ENCODE assay signal across 8 mouse cellular contexts in genomic region chr14:20792922-20793757, GRCm38 (mm10). TPM values are rescaled to one million over a fixed set of nuclear protein-coding genes. Genes with fewer than 3 reads are reported as not detected.
DNase-seq lines count a peak whose midpoint lies in the region; ATAC-seq and TF ChIP-seq lines count a peak whose summit lies in the region.

No protein-coding gene starts in this region.

- intact Hi-C loops in gastrocnemius, postnatal 14 days (cut with DNase I; ENCODE audit: low total_unique reads), result loop anchor here (10.0 kb wide), 1 partner anchor 58 kb away; the partner anchor contains the start of gene Ndst2
- intact Hi-C loops in heart, postnatal 10 days (cut with DNase I), result no loop called here

- peak; percentile 50 for DNase-seq in gastrocnemius, postnatal 14 days
- DNase-seq in gastrocnemius, adult 8-10 months (ENCODE audit: low spot score in 2 of 2), result no peak
- no peak for DNase-seq in CH12.LX (ENCODE audit: extremely low read depth)
- peak; percentile 47 to 53 for DNase-seq in cerebellum, postnatal 4 days (ENCODE audit: low spot score in 2 of 2)
- DNase-seq in heart, postnatal 10 days, result peak; percentile 48 to 49
- DNase-seq in urinary bladder, postnatal 14 days (ENCODE audit: low spot score), result no peak

- H3K4me3 ChIP-seq in CH12.LX (replicated peaks in 1 of 3; ENCODE audit: low read depth in 2 of 3, low read length in 2 of 3, poor library complexity in 1 of 3), result peak overlapping the region; percentile 47 to 94 (median 75)
- peak overlapping the region; percentile 84 for H3K4me3 ChIP-seq in liver, embryonic 12.5 days
- H3K4me3 ChIP-seq in small intestine, adult 2 months (ENCODE audit: low read depth, low read length), result peak overlapping the region; percentile 99

- 2% methylated on average over 56 of the region's 57 CpGs for WGBS in liver, embryonic 12.5 days (ENCODE audit: insufficient replicate concordance)
- 4% methylated on average over 48 of the region's 57 CpGs for WGBS in small intestine, adult 2 months

- TF ChIP-seq POLR2A in CH12.LX (IDR thresholded peaks at IDR 0.05; ENCODE audit: low read depth, low read length), result no peak
- no peak for TF ChIP-seq POLR2A in small intestine, adult 2 months (IDR thresholded peaks at IDR 0.05; ENCODE audit: low read depth, low read length)

- dilution Hi-C loops in CH12.LX (cut with MboI; ENCODE audit: extremely low pct_ligation_motif_present, extremely low pct_unique_long_range_greater_than_20kb, low sequenced_read_pairs), result no loop called here

- peak; percentile 47 for ATAC-seq in liver, embryonic 12.5 days

- no peaks in the 10 kb centered on the region for H3K9me3 ChIP-seq in CH12.LX (replicated peaks; ENCODE audit: low read length)
- no peaks in the 10 kb centered on the region for H3K9me3 ChIP-seq in liver, embryonic 12.5 days (replicated peaks)

- H3K27me3 ChIP-seq in CH12.LX (replicated peaks), result no peaks in the 10 kb centered on the region
- no peaks in the 10 kb centered on the region for H3K27me3 ChIP-seq in liver, embryonic 12.5 days (replicated peaks)
- H3K27me3 ChIP-seq in small intestine, adult 2 months (ENCODE audit: control insufficient read depth, insufficient read depth, low read length), result no peaks in the 10 kb centered on the region

- peak overlapping the region; percentile 96 for H3K4me2 ChIP-seq in CH12.LX (ENCODE audit: insufficient read depth, low read depth, poor library complexity, severe bottlenecking)
- peak overlapping the region; percentile 99 for H3K4me2 ChIP-seq in liver, embryonic 12.5 days

- TF ChIP-seq EP300 in CH12.LX (IDR thresholded peaks at IDR 0.05; ENCODE audit: low read length), result no peak

- H3K27ac ChIP-seq in CH12.LX (ENCODE audit: insufficient read depth, low read depth), result no peak overlapping the region
- peak overlapping the region; percentile 72 for H3K27ac ChIP-seq in liver, embryonic 12.5 days
- H3K27ac ChIP-seq in small intestine, adult 2 months (ENCODE audit: insufficient read depth, low read depth, low read length), result no peak overlapping the region

- H3K9ac ChIP-seq in CH12.LX (ENCODE audit: insufficient read depth, low read depth), result peak overlapping the region; percentile 84
- peak overlapping the region; percentile 82 for H3K9ac ChIP-seq in liver, embryonic 12.5 days

- H3K4me1 ChIP-seq in CH12.LX (ENCODE audit: control insufficient read depth in 1 of 2, insufficient read depth in 2 of 2), result peaks cover 10 to 53% of the 10 kb centered on the region in 2 experiments
- H3K4me1 ChIP-seq in liver, embryonic 12.5 days, result peaks cover 39% of the 10 kb centered on the region
- peaks cover 11% of the 10 kb centered on the region for H3K4me1 ChIP-seq in small intestine, adult 2 months (ENCODE audit: control insufficient read depth, insufficient read depth, insufficient read length, low read length)

- H3K79me2 ChIP-seq in CH12.LX (replicated peaks; ENCODE audit: control insufficient read depth, extremely low read depth, insufficient read depth, poor library complexity, severe bottlenecking), result peaks cover 4% of the 10 kb centered on the region; the same call in 1 of the 2 replicates

- no peak for TF ChIP-seq CTCF in CH12.LX (conservative IDR thresholded peaks at IDR 0.05 in 1 of 2, IDR thresholded peaks at IDR 0.05 in 1 of 2; ENCODE audit: low read depth in 2 of 2, low read length in 2 of 2)
- no peak for TF ChIP-seq CTCF in small intestine, adult 2 months (IDR thresholded peaks at IDR 0.05; ENCODE audit: extremely low read depth, insufficient read length, insufficient replicate concordance, low read depth, low read length)

- no peak for TF ChIP-seq RAD21 in CH12.LX (IDR thresholded peaks at IDR 0.05; ENCODE audit: low read depth, low read length)

- in situ Hi-C loops in CH12.LX (cut with MboI; ENCODE audit: low pct_ligation_motif_present, low pct_unique_long_range_greater_than_20kb, low sequenced_read_pairs), result loop anchor here (25.0 kb wide), 1 partner anchor 219 kb away; no protein-coding TSS in a partner anchor

- peaks cover 25 to 46% of the 10 kb centered on the region in 2 experiments for H3K36me3 ChIP-seq in CH12.LX (replicated peaks in 1 of 2; ENCODE audit: control insufficient read depth in 1 of 2, insufficient read depth in 1 of 2, low read length in 1 of 2)
- H3K36me3 ChIP-seq in liver, embryonic 12.5 days, result peaks cover 38% of the 10 kb centered on the region
- peaks cover 10% of the 10 kb centered on the region for H3K36me3 ChIP-seq in small intestine, adult 2 months (ENCODE audit: control insufficient read depth, insufficient read depth, low read length)

TF ChIP-seq in CH12.LX, 34 proteins besides CTCF, POLR2A, EP300 and RAD21:
- TF ChIP-seq CHD2 (IDR thresholded peaks at IDR 0.05; ENCODE audit: low read length), result 0 out of 2 replicates have a peak, but pooled peaks have one; percentile 29
- TF ChIP-seq ZC3H11A (IDR thresholded peaks at IDR 0.05; ENCODE audit: low read depth, low read length), result no peak
TF ChIP-seq in CH12.LX: peak in this region for 1.

RNA-seq across cellular contexts. Expression of gene Camk2g, which starts 0.7 kb away (rescaled TPM):
- total RNA-seq in gastrocnemius, postnatal 14 days (2021), result 100 to 1,000 TPM; 114 to 117 TPM
- total RNA-seq in gastrocnemius, adult 8-10 months (2022), result 100 to 1,000 TPM; 187 to 196 (median 195) TPM
- 18.5 and 19.8 TPM in 2 replicates for total RNA-seq in CH12.LX (2012; rRNA removed)
- 15.7 and 17.1 TPM in 2 replicates for total RNA-seq in CH12.LX (2014; rRNA removed)
- 33.1 and 34.7 TPM in 2 replicates for polyA plus RNA-seq in CH12.LX (2012; ENCODE audit: insufficient read length, low read depth)
- 10 to 100 TPM; 48.5 to 59.8 TPM for total RNA-seq in heart, postnatal 10 days (2021)
- 13.2 and 15.6 TPM in 2 replicates for polyA plus RNA-seq in liver, embryonic 12.5 days (2016; fragmentation: Nextera tagmentation; extraction: Ambion mirVana)
- 8.1 and 12.0 TPM in 2 replicates for polyA plus RNA-seq in small intestine, adult 2 months (2012; rRNA removed)

RNA-seq across cellular contexts. Expression of gene Plau, which starts 43.3 kb away (rescaled TPM):
- 10 to 100 TPM; 29.4 to 31.5 TPM for total RNA-seq in gastrocnemius, postnatal 14 days (2021)
- total RNA-seq in gastrocnemius, adult 8-10 months (2022), result 10 to 100 TPM; 13.4 to 23.7 (median 18.1) TPM
- 2.4 and 3.2 TPM in 2 replicates for total RNA-seq in CH12.LX (2012; rRNA removed)
- 1.4 and 1.8 TPM in 2 replicates for total RNA-seq in CH12.LX (2014; rRNA removed)
- polyA plus RNA-seq in CH12.LX (2012; ENCODE audit: insufficient read length, low read depth), result 2.8 TPM in 2 replicates
- 1 to 10 TPM; 8.0 to 8.7 TPM for total RNA-seq in heart, postnatal 10 days (2021)
- polyA plus RNA-seq in liver, embryonic 12.5 days (2016; fragmentation: Nextera tagmentation; extraction: Ambion mirVana), result 0.49 TPM in 2 replicates
- polyA plus RNA-seq in small intestine, adult 2 months (2012; rRNA removed), result 3.1 and 3.8 TPM in 2 replicates

RNA-seq across cellular contexts. Expression of gene Ndst2, which starts 58.8 kb away (rescaled TPM):
- 1 to 10 TPM; 7.8 to 8.7 TPM for total RNA-seq in gastrocnemius, postnatal 14 days (2021)
- total RNA-seq in gastrocnemius, adult 8-10 months (2022), result 1 to 10 TPM; 4.6 to 9.3 (median 6.6) TPM
- total RNA-seq in CH12.LX (2012; rRNA removed), result 17.8 and 21.1 TPM in 2 replicates
- 9.9 and 11.4 TPM in 2 replicates for total RNA-seq in CH12.LX (2014; rRNA removed)
- polyA plus RNA-seq in CH12.LX (2012; ENCODE audit: insufficient read length, low read depth), result 18.0 and 20.2 TPM in 2 replicates
- total RNA-seq in heart, postnatal 10 days (2021), result 10 to 100 TPM; 15.5 to 18.3 TPM
- polyA plus RNA-seq in liver, embryonic 12.5 days (2016; fragmentation: Nextera tagmentation; extraction: Ambion mirVana), result 22.4 and 24.9 TPM in 2 replicates
- polyA plus RNA-seq in small intestine, adult 2 months (2012; rRNA removed), result 11.1 and 22.1 TPM in 2 replicates

Comparison
In these comparisons a context has a peak if more than half of its experiments do, and no peak if none do; other contexts are left out.
1. DNase-seq: peak in gastrocnemius, postnatal 14 days (single experiment), cerebellum, postnatal 4 days (2 of 2) and heart, postnatal 10 days (2 of 2); none in gastrocnemius, adult 8-10 months (0 of 2), CH12.LX (single experiment) and urinary bladder, postnatal 14 days (single experiment).
2. Peak in every context shown above with its lines, with median percentiles within 50 percentile points of each other: H3K4me3 ChIP-seq.